Mouse (Mus musculus) kidney, postnatal 25 days (tissue): ENCODE data around the gene Ankle2.

Source experiments
- DNase-seq, 2 experiments: peaks; one replicate each; pipeline ENCODE4 v3.0.0; 2021; ENCODE audit warnings: mixed read lengths in 2 of 2

Gene Ankle2

GRCm38 (mm10) chr5:110285156-110285555 is 54.4 kb downstream of the Ankle2 start:
- peak; percentile 12 to 41 for DNase-seq

GRCm38 (mm10) chr5:110285770-110286445 is 55.1 kb downstream of the Ankle2 start, which contains the start of the genes Pxmp2 and Pole:
Pxmp2 (minus strand) TSS chr5:110286186.
Pole (plus strand) TSS chr5:110286306.
- DNase-seq, result peak; percentile 95 to 96

DNA sequence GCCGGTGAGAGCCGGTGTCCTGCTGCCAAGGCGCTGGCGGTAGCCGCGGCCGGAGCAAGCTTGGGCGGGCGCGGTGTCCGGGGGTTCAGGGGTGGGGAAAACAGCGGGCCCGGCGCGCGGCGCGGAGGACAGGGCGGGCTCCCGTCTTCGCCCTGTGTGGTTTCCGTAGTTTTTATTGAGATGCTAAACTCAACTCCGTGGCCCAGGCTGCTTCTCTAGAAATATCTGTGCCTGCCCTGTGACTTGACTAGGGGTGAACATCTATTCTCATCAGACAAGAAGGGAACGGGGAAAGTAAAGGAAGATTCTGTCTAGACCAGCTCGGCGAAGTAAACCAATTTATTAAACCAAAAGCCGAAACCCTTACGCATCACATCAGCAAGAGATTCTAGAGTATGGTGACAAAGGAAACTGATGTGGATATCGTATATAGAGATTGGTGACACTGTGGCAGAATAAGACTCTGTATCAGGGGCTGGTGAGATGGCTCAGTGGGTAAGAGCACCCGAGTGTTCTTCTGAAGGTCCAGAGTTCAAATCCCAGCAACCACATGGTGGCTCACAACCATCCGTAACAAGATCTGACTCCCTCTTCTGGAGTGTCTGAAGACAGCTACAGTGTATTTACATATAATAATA is 55.8 kb downstream of the Ankle2 start:
- DNase-seq, result no peak

DNA sequence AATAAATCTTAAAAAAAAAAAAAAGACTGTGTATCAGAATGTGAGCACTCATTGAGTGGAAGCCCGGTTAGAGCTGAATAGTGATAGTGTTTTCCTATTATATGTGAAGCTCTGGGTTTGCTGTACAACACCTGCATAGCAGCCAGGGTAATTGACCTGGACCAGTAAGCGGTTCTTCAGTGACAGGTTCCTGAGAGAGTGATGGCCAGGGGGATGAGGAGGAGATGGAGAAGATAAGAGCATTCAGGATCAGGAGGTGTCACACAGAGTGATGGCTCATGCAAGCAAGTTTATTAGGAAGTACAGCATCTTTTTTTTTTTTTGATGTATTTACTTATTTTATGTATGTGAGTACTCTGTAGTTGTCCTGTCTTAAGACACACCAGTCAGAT is 56.3 kb downstream of the Ankle2 start:
- DNase-seq, result no peak

GRCm38 (mm10) chr5:110291649-110292048 is 60.8 kb downstream of the Ankle2 start:
- DNase-seq, result no peak

DNA sequence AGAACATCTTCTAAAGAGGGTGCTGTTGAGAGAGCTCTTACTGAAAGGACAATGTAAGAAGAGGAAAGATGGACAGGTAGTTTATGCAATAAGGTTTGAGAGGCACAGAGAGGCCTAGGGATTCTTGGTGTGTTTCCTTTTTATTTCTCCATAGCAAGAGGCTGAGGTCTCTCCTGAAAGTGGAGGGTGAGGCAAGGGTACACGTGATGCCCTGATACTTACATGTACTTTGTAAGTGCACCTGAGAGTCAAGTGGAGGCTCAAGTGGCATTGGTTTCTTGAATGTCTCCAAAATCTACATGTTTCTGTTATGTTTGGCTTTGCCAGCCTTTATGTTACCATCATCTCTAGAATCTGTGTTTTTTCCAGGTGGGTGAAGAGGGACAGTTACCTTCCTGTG is 65.8 kb downstream of the Ankle2 start:
- no peak for DNase-seq

DNA sequence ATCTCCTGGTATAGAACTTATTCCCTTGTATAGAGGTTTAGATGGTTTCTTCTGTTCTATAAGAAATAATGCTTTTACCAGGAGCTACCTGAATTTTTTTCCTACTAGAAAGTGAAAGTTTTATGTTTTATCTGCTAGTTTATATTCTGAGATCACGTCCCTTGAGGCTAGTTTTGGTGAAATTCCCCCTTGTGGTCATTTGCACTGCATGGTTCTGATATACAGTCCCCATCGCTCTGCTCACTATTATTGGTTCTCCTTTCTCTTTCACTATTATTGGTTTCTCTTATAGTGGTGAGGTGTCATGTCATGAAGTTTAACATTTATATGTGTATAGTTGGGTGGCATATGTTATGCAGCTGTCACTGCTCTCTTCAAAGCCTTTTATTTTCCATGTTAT is 69.8 kb downstream of the Ankle2 start:
- no peak for DNase-seq
